Mouse (Mus musculus): Measurements from ENCODE around the gene C1qtnf2. TPM values are rescaled to one million over a fixed set of nuclear protein-coding genes. Genes with fewer than 3 reads are reported as not detected.

The C1qtnf2 gene
- total and polyA plus RNA-seq, 3 experiments = not detected

DNA sequence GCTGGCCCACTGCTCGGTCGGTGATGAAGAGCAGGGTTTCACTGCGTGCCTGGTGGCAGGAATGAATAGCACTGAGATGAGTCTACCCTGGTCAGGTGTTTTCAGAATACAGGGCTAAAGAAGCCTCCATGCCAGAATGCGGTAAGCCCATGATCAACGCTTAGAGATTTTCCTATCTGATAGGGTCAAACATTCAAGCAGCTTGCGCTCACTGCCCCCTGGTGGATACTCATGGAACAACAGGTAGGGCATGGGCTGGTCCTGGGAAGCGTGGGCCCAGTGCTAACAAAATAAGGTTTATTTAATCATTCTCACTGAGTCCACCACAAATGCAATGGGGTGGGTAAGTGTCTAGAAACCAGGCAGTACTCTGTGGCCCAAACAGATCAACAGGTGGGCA, 18.6 kb downstream of the C1qtnf2 start:
- Histone ChIP-seq H3K36me3 (ENCODE audit: control insufficient read depth in 1 of 2, insufficient read depth in 2 of 2, low read length in 2 of 2) (peaks cover 0 to 7% of the 10 kb centered on the region in 2 experiments; a peak in 2 of 4 replicates), H3K79me2 (ENCODE audit: control insufficient read depth, insufficient read depth, low read length, poor library complexity) (no peaks in the 10 kb centered on the region), H3K9me3 (replicated peaks; ENCODE audit: insufficient read depth, low read length) (no peaks in the 10 kb centered on the region), H3K27ac (ENCODE audit: control insufficient read depth, low read depth, low read length) (no peak overlapping the region), H3K4me3 (ENCODE audit: control insufficient read depth in 1 of 2, insufficient read depth in 1 of 2, low read depth in 2 of 2, low read length in 2 of 2) (no peak overlapping the region), H3K9ac (ENCODE audit: control insufficient read depth, low read depth, low read length, poor library complexity, severe bottlenecking) (no peak overlapping the region), H3K27me3 (ENCODE audit: control insufficient read depth in 1 of 2, insufficient read depth in 2 of 2, low read length in 2 of 2) (peaks cover 0 to 1% of the 10 kb centered on the region in 2 experiments; a peak in 1 of 4 replicates), H3K4me1 (ENCODE audit: control insufficient read depth in 1 of 2, insufficient read depth in 2 of 2, low read length in 2 of 2) (peaks cover 2 to 12% of the 10 kb centered on the region in 2 experiments)
- peak; percentile 83 for DNase-seq (ENCODE audit: low read depth, low spot score)
- peak; percentile 66 for TF ChIP-seq RAD21 (IDR thresholded peaks at IDR 0.05; ENCODE audit: low read depth, low read length)
- no peak for TF ChIP-seq TCF12 (IDR thresholded peaks at IDR 0.05; ENCODE audit: low read depth, low read length)
- TF ChIP-seq ELF1 (IDR thresholded peaks at IDR 0.05; ENCODE audit: low read depth, low read length) = no peak
- no peak for TF ChIP-seq MEF2A (IDR thresholded peaks at IDR 0.05; ENCODE audit: extremely low read depth, insufficient replicate concordance, low read depth, low read length, poor library complexity, severe bottlenecking)
- TF ChIP-seq POLR2A (IDR thresholded peaks at IDR 0.05; ENCODE audit: control insufficient read depth in 1 of 2, insufficient read depth in 1 of 2, low read depth in 1 of 2, low read length in 2 of 2, poor library complexity in 1 of 2) = no peak
- TF ChIP-seq RCOR1 (IDR thresholded peaks at IDR 0.05; ENCODE audit: low read depth, low read length) = no peak
- TF ChIP-seq UBTF (IDR thresholded peaks at IDR 0.05; ENCODE audit: borderline replicate concordance, insufficient read depth, low read depth, low read length) = no peak
- no peak for TF ChIP-seq MAFK (IDR thresholded peaks at IDR 0.05; ENCODE audit: borderline replicate concordance, low read depth, low read length)
- no peak for TF ChIP-seq USF1 (IDR thresholded peaks at IDR 0.05; ENCODE audit: low read depth, low read length)
- TF ChIP-seq CTCF (IDR thresholded peaks at IDR 0.05 in 2 of 3, conservative IDR thresholded peaks at IDR 0.05 in 1 of 3; ENCODE audit: control insufficient read depth in 1 of 3, insufficient read depth in 1 of 3, low read depth in 2 of 3, low read length in 3 of 3, poor library complexity in 1 of 3, severe bottlenecking in 1 of 3) = peak; percentile 92 to 96 (median 95)
- no peak for TF ChIP-seq NELFE (IDR thresholded peaks at IDR 0.05; ENCODE audit: low read depth, low read length)
- TF ChIP-seq MAX (IDR thresholded peaks at IDR 0.05; ENCODE audit: low read length) = peak; percentile 31; the same call in 1 of the 2 replicates
- TF ChIP-seq BHLHE40 (IDR thresholded peaks at IDR 0.05; ENCODE audit: borderline replicate concordance, low read depth, low read length) = 0 out of 2 replicates have a peak, but pooled peaks have one; percentile 9
- no peak for TF ChIP-seq SIN3A (IDR thresholded peaks at IDR 0.05; ENCODE audit: low read length)
- TF ChIP-seq MYC (IDR thresholded peaks at IDR 0.05; ENCODE audit: low read depth, low read length) = no peak
- no peak for TF ChIP-seq TAL1 (IDR thresholded peaks at IDR 0.05; ENCODE audit: low read length)
- 0 out of 4 replicates have a peak, but pooled peaks of 1 of the 2 experiments have one; percentile 18 for TF ChIP-seq EP300 (IDR thresholded peaks at IDR 0.05; ENCODE audit: low read depth in 1 of 2, low read length in 2 of 2)
- TF ChIP-seq NRF1 (IDR thresholded peaks at IDR 0.05; ENCODE audit: insufficient read depth, low read depth, low read length, poor library complexity, severe bottlenecking) = no peak
- peak; percentile 94 for TF ChIP-seq GATA1 (IDR thresholded peaks at IDR 0.05; ENCODE audit: low read depth, low read length)
- no peak for TF ChIP-seq CHD1 (IDR thresholded peaks at IDR 0.05; ENCODE audit: low read depth, low read length)
- TF ChIP-seq SMC3 (IDR thresholded peaks at IDR 0.05; ENCODE audit: low read depth, low read length) = peak; percentile 77
- TF ChIP-seq HCFC1 (IDR thresholded peaks at IDR 0.05; ENCODE audit: low read depth, low read length) = no peak
- TF ChIP-seq GABPA (IDR thresholded peaks at IDR 0.05; ENCODE audit: low read depth, low read length) = no peak
- peak; percentile 33 for TF ChIP-seq ZC3H11A (IDR thresholded peaks at IDR 0.05; ENCODE audit: low read depth, low read length)

All from MEL (cell line).